Mouse (Mus musculus): ENCODE measurements around the gene Sgsm1.

GRCm38 (mm10) chr5:113268246-113268645, 42.3 kb downstream of the Sgsm1 start:
- TF ChIP-seq CTCF (IDR thresholded peaks at IDR 0.05; ENCODE audit: insufficient read depth, low read length) (no peak), POLR2A (IDR thresholded peaks at IDR 0.05; ENCODE audit: borderline replicate concordance, extremely low read depth, low read depth, low read length) (no peak)
